Mouse (Mus musculus): Measurements from ENCODE around the gene Olfr788. TPM values are rescaled to one million over a fixed set of nuclear protein-coding genes. Genes with fewer than 3 reads are reported as not detected.

The Olfr788 gene
- total RNA-seq (2014; fragmentation: Nextera tagmentation) (not detected in 2 replicates), total RNA-seq (2017) (not detected in 2 replicates)

GRCm38 (mm10) chr10:129470698-129471097, at the start of gene Olfr788:
TSS of gene Olfr788 (plus strand) at chr10:129470998.
- no peak for ATAC-seq (replicated peaks; ENCODE audit: poor library complexity, severe bottlenecking)

GRCm38 (mm10) chr10:129427006-129427405, 43.8 kb upstream of the Olfr788 start, which contains the start of gene Olfr786:
TSS of gene Olfr786 (plus strand) at chr10:129427306.
- no peak for ATAC-seq (replicated peaks; ENCODE audit: poor library complexity, severe bottlenecking)

GRCm38 (mm10) chr10:129461562-129461961, 9.2 kb upstream of the Olfr788 start, which contains the start of gene Olfr787:
TSS of gene Olfr787 (plus strand) at chr10:129461862.
- ATAC-seq (replicated peaks; ENCODE audit: poor library complexity, severe bottlenecking) = no peak

- ATAC-seq (replicated peaks; ENCODE audit: poor library complexity, severe bottlenecking) = no peak
These were observed 2.5 kb downstream of the Olfr788 start for GRCm38 (mm10) chr10:129473256-129473655.

- no peak for ATAC-seq (replicated peaks; ENCODE audit: poor library complexity, severe bottlenecking)
These were observed 2.9 kb downstream of the Olfr788 start for GRCm38 (mm10) chr10:129473723-129474122.

GRCm38 (mm10) chr10:129484452-129484851, 13.7 kb downstream of the Olfr788 start, which contains the start of gene Olfr789:
TSS of gene Olfr789 (plus strand) at chr10:129484752.
- ATAC-seq (replicated peaks; ENCODE audit: poor library complexity, severe bottlenecking) = no peak

GRCm38 (mm10) chr10:129490101-129490500, 19.3 kb downstream of the Olfr788 start:
- ATAC-seq (replicated peaks; ENCODE audit: poor library complexity, severe bottlenecking) = no peak

- no peak for ATAC-seq (replicated peaks; ENCODE audit: poor library complexity, severe bottlenecking)
These were observed 27.4 kb downstream of the Olfr788 start, which contains the start of gene Olfr790 for GRCm38 (mm10) chr10:129498192-129498591. TSS of gene Olfr790 (plus strand) at chr10:129498492.

- ATAC-seq (replicated peaks; ENCODE audit: poor library complexity, severe bottlenecking) = no peak
These were observed 50.7 kb downstream of the Olfr788 start, which contains the start of gene Olfr791 for GRCm38 (mm10) chr10:129521492-129521891. TSS of gene Olfr791 (plus strand) at chr10:129521792.

Other genes with a start within 250 kb of the Olfr788 start
- not detected in 2 replicates for gene Olfr774, start 234.8 kb upstream of the Olfr788 start, total RNA-seq (2014; fragmentation: Nextera tagmentation)
- not detected in 2 replicates for gene Olfr774, start 234.8 kb upstream of the Olfr788 start, total RNA-seq (2017)
- not detected in 2 replicates for gene Olfr775, start 222.6 kb upstream of the Olfr788 start, total RNA-seq (2014; fragmentation: Nextera tagmentation)
- not detected in 2 replicates for gene Olfr775, start 222.6 kb upstream of the Olfr788 start, total RNA-seq (2017)
- gene Olfr776, start 211.9 kb upstream of the Olfr788 start, total RNA-seq (2014; fragmentation: Nextera tagmentation) = not detected in 2 replicates
- not detected in 2 replicates for gene Olfr776, start 211.9 kb upstream of the Olfr788 start, total RNA-seq (2017)
- gene Olfr777, start 199.5 kb upstream of the Olfr788 start, total RNA-seq (2014; fragmentation: Nextera tagmentation) = not detected in 2 replicates
- not detected in 2 replicates for gene Olfr777, start 199.5 kb upstream of the Olfr788 start, total RNA-seq (2017)
- not detected in 2 replicates for gene Olfr780, start 152.9 kb upstream of the Olfr788 start, total RNA-seq (2014; fragmentation: Nextera tagmentation)
- not detected in 2 replicates for gene Olfr780, start 152.9 kb upstream of the Olfr788 start, total RNA-seq (2017)
- not detected in 2 replicates for gene Olfr781, start 142.1 kb upstream of the Olfr788 start, total RNA-seq (2014; fragmentation: Nextera tagmentation)
- not detected in 2 replicates for gene Olfr781, start 142.1 kb upstream of the Olfr788 start, total RNA-seq (2017)
- not detected in 2 replicates for gene Olfr782, start 122.1 kb upstream of the Olfr788 start, total RNA-seq (2014; fragmentation: Nextera tagmentation)
- not detected in 2 replicates for gene Olfr782, start 122.1 kb upstream of the Olfr788 start, total RNA-seq (2017)
- gene Olfr784, start 86.9 kb upstream of the Olfr788 start, total RNA-seq (2014; fragmentation: Nextera tagmentation) = 0.23 and 0.37 TPM in 2 replicates
- gene Olfr784, start 86.9 kb upstream of the Olfr788 start, total RNA-seq (2017) = not detected in 2 replicates
- gene Olfr785, start 65.6 kb upstream of the Olfr788 start, total RNA-seq (2014; fragmentation: Nextera tagmentation) = not detected in 2 replicates
- gene Olfr785, start 65.6 kb upstream of the Olfr788 start, total RNA-seq (2017) = not detected in 2 replicates
- gene Olfr786, start 43.7 kb upstream of the Olfr788 start, total RNA-seq (2014; fragmentation: Nextera tagmentation) = not detected in 2 replicates
- gene Olfr786, start 43.7 kb upstream of the Olfr788 start, total RNA-seq (2017) = not detected in 2 replicates
- gene Olfr787, start 9.1 kb upstream of the Olfr788 start, total RNA-seq (2014; fragmentation: Nextera tagmentation) = not detected in 2 replicates
- not detected in 2 replicates for gene Olfr787, start 9.1 kb upstream of the Olfr788 start, total RNA-seq (2017)
- not detected in 2 replicates for gene Olfr789, start 13.8 kb downstream of the Olfr788 start, total RNA-seq (2014; fragmentation: Nextera tagmentation)
- gene Olfr789, start 13.8 kb downstream of the Olfr788 start, total RNA-seq (2017) = not detected in 2 replicates
- not detected in 2 replicates for gene Olfr790, start 27.5 kb downstream of the Olfr788 start, total RNA-seq (2014; fragmentation: Nextera tagmentation)
- gene Olfr790, start 27.5 kb downstream of the Olfr788 start, total RNA-seq (2017) = not detected in 2 replicates
- not detected in 2 replicates for gene Olfr791, start 50.8 kb downstream of the Olfr788 start, total RNA-seq (2014; fragmentation: Nextera tagmentation)
- gene Olfr791, start 50.8 kb downstream of the Olfr788 start, total RNA-seq (2017) = not detected in 2 replicates
- not detected in 2 replicates for gene Olfr792, start 68.2 kb downstream of the Olfr788 start, total RNA-seq (2014; fragmentation: Nextera tagmentation)
- not detected in 2 replicates for gene Olfr792, start 68.2 kb downstream of the Olfr788 start, total RNA-seq (2017)
- not detected in 2 replicates for gene Olfr794, start 96.7 kb downstream of the Olfr788 start, total RNA-seq (2014; fragmentation: Nextera tagmentation)
- gene Olfr794, start 96.7 kb downstream of the Olfr788 start, total RNA-seq (2017) = not detected in 2 replicates
- gene Olfr796, start 141.6 kb downstream of the Olfr788 start, total RNA-seq (2014; fragmentation: Nextera tagmentation) = not detected in 2 replicates
- not detected in 2 replicates for gene Olfr796, start 141.6 kb downstream of the Olfr788 start, total RNA-seq (2017)
- gene Olfr798, start 156.9 kb downstream of the Olfr788 start, total RNA-seq (2014; fragmentation: Nextera tagmentation) = not detected in 2 replicates
- gene Olfr798, start 156.9 kb downstream of the Olfr788 start, total RNA-seq (2017) = not detected in 2 replicates
- gene Olfr799, start 166.5 kb downstream of the Olfr788 start, total RNA-seq (2014; fragmentation: Nextera tagmentation) = not detected in 2 replicates
- gene Olfr799, start 166.5 kb downstream of the Olfr788 start, total RNA-seq (2017) = not detected in 2 replicates
- gene Olfr800, start 186.7 kb downstream of the Olfr788 start, total RNA-seq (2014; fragmentation: Nextera tagmentation) = not detected in 2 replicates
- gene Olfr800, start 186.7 kb downstream of the Olfr788 start, total RNA-seq (2017) = not detected in 2 replicates
- gene Olfr801, start 202.9 kb downstream of the Olfr788 start, total RNA-seq (2014; fragmentation: Nextera tagmentation) = not detected in 2 replicates
- gene Olfr801, start 202.9 kb downstream of the Olfr788 start, total RNA-seq (2017) = not detected in 2 replicates
- gene Olfr802, start 217.2 kb downstream of the Olfr788 start, total RNA-seq (2014; fragmentation: Nextera tagmentation) = not detected in 2 replicates
- gene Olfr802, start 217.2 kb downstream of the Olfr788 start, total RNA-seq (2017) = not detected in 2 replicates
- gene Olfr803, start 223.3 kb downstream of the Olfr788 start, total RNA-seq (2014; fragmentation: Nextera tagmentation) = not detected in 2 replicates
- gene Olfr803, start 223.3 kb downstream of the Olfr788 start, total RNA-seq (2017) = not detected in 2 replicates
- gene Olfr804, start 232.2 kb downstream of the Olfr788 start, total RNA-seq (2014; fragmentation: Nextera tagmentation) = not detected in 2 replicates
- not detected in 2 replicates for gene Olfr804, start 232.2 kb downstream of the Olfr788 start, total RNA-seq (2017)